Mouse (Mus musculus): ENCODE data around the gene Nrxn1.

Gene Nrxn1

GRCm38 (mm10) chr17:90394606-90395005 lies 698.3 kb downstream of the Nrxn1 start:
- POLR2A ChIA-PET = interaction anchor here in 1 of 4 experiments (0.9 kb wide), 1 partner anchor 23 kb away, joined by 3 read pairs; no protein-coding TSS in a partner anchor
- CTCF ChIA-PET = no interaction called here

- ChIA-PET CTCF (no interaction called here), POLR2A (no interaction called here)
Observed at GRCm38 (mm10) chr17:90392751-90393150, 700.1 kb downstream of the Nrxn1 start.

- POLR2A ChIA-PET = interaction anchor here in 1 of 4 experiments (1.0 kb wide), 1 partner anchor 10 kb away, joined by 4 read pairs; no protein-coding TSS in a partner anchor
- CTCF ChIA-PET = interaction anchor here in 1 of 4 experiments (0.6 kb wide), 1 partner anchor 702 kb away, joined by 5 read pairs; no protein-coding TSS in a partner anchor
Observed at GRCm38 (mm10) chr17:90390316-90391212, 702.3 kb downstream of the Nrxn1 start.

GRCm38 (mm10) chr17:90384856-90385255 lies 708.0 kb downstream of the Nrxn1 start:
- POLR2A ChIA-PET = interaction anchor here in 1 of 4 experiments (0.6 kb wide), 1 partner anchor 823 kb away, joined by 3 read pairs; no protein-coding TSS in a partner anchor

GRCm38 (mm10) chr17:90382496-90383443 lies 710.1 kb downstream of the Nrxn1 start:
- POLR2A ChIA-PET = no interaction called here
- CTCF ChIA-PET = no interaction called here

More at GRCm38 (mm10) chr17:90384856-90385255, 708.0 kb downstream of the Nrxn1 start:
- CTCF ChIA-PET = no interaction called here

- ChIA-PET CTCF (no interaction called here), POLR2A (no interaction called here)
Observed at GRCm38 (mm10) chr17:90376533-90376932, 716.3 kb downstream of the Nrxn1 start.

- CTCF ChIA-PET = no interaction called here
- POLR2A ChIA-PET = no interaction called here
Observed at GRCm38 (mm10) chr17:90362169-90362568, 730.7 kb downstream of the Nrxn1 start.

GRCm38 (mm10) chr17:90349385-90350095 lies 743.3 kb downstream of the Nrxn1 start:
- POLR2A ChIA-PET = no interaction called here
- CTCF ChIA-PET = no interaction called here

- POLR2A ChIA-PET = no interaction called here
- CTCF ChIA-PET = no interaction called here
Observed at GRCm38 (mm10) chr17:90346735-90347475, 746.0 kb downstream of the Nrxn1 start.

- ChIA-PET CTCF (no interaction called here), POLR2A (no interaction called here)
Observed at GRCm38 (mm10) chr17:90333445-90333844, 759.4 kb downstream of the Nrxn1 start.

GRCm38 (mm10) chr17:90323674-90324073 lies 769.2 kb downstream of the Nrxn1 start:
- ChIA-PET POLR2A (no interaction called here), CTCF (no interaction called here)

GRCm38 (mm10) chr17:90272225-90272624 lies 820.6 kb downstream of the Nrxn1 start:
- CTCF ChIA-PET = no interaction called here

GRCm38 (mm10) chr17:90271165-90271564 lies 821.7 kb downstream of the Nrxn1 start:
- ChIA-PET POLR2A (no interaction called here), CTCF (no interaction called here)

More at GRCm38 (mm10) chr17:90272225-90272624, 820.6 kb downstream of the Nrxn1 start:
- POLR2A ChIA-PET = interaction anchor here in 1 of 4 experiments (1.0 kb wide), 1 partner anchor 19 kb away, joined by 4 read pairs; no protein-coding TSS in a partner anchor

- ChIA-PET POLR2A (interaction anchor here in 1 of 4 experiments (1.5 kb wide), 1 partner anchor 13 kb away, joined by 4 read pairs; no protein-coding TSS in a partner anchor), CTCF (no interaction called here)
Observed at GRCm38 (mm10) chr17:90269143-90269542, 823.7 kb downstream of the Nrxn1 start.

- ChIA-PET CTCF (no interaction called here), POLR2A (interaction anchor here in 1 of 4 experiments (1.7 kb wide), 1 partner anchor 19 kb away, joined by 4 read pairs; no protein-coding TSS in a partner anchor)
Observed at GRCm38 (mm10) chr17:90253451-90254131, 839.3 kb downstream of the Nrxn1 start.

GRCm38 (mm10) chr17:90252196-90252595 lies 840.7 kb downstream of the Nrxn1 start:
- ChIA-PET CTCF (interaction anchor here in 1 of 4 experiments (0.7 kb wide), 1 partner anchor 1990 kb away, joined by 6 read pairs; no protein-coding TSS in a partner anchor), POLR2A (no interaction called here)

GRCm38 (mm10) chr17:90247071-90247849 lies 845.6 kb downstream of the Nrxn1 start:
- ChIA-PET CTCF (no interaction called here), POLR2A (no interaction called here)

All from embryonic stem cell, embryonic (primary cell).